Mouse (Mus musculus) spleen, adult 18-20 months (tissue): Measurements from ENCODE around the gene Phc1.
"Not testable (repeated sequence)": the region's sequence is repeated elsewhere in the genome, so short reads cannot be mapped to it uniquely, and the experiment has no call there.

Experiments used
- DNase-seq, 2 experiments: peaks; one replicate each; pipeline ENCODE4 v3.0.0; 2022; ENCODE audit warnings: mixed read lengths in 2 of 2

The Phc1 gene

GRCm38 (mm10) chr6:122340349-122341000, at the start of gene Phc1:
Gene Phc1, minus strand, starts transcription at chr6:122340561.
- no peak for DNase-seq

GRCm38 (mm10) chr6:122389986-122390385, 49.6 kb upstream of the Phc1 start:
- DNase-seq = not testable (repeated sequence)

- DNase-seq = not testable (repeated sequence)
These were observed 47.0 kb upstream of the Phc1 start for GRCm38 (mm10) chr6:122387177-122388028.

- no peak for DNase-seq
These were observed 45.4 kb upstream of the Phc1 start for GRCm38 (mm10) chr6:122385724-122386123.

- DNase-seq = no peak
These were observed 44.5 kb upstream of the Phc1 start for GRCm38 (mm10) chr6:122384886-122385285.

GRCm38 (mm10) chr6:122383211-122383610, 42.9 kb upstream of the Phc1 start:
- DNase-seq = no peak

GRCm38 (mm10) chr6:122382046-122382445, 41.7 kb upstream of the Phc1 start:
- no peak for DNase-seq

GRCm38 (mm10) chr6:122368245-122368644, 27.9 kb upstream of the Phc1 start:
- DNase-seq = no peak

GRCm38 (mm10) chr6:122366976-122367375, 26.6 kb upstream of the Phc1 start:
- no peak for DNase-seq

GRCm38 (mm10) chr6:122366287-122366686, 25.9 kb upstream of the Phc1 start:
- DNase-seq = no peak

GRCm38 (mm10) chr6:122365706-122366105, 25.3 kb upstream of the Phc1 start:
- no peak for DNase-seq

- no peak for DNase-seq
These were observed 16.7 kb upstream of the Phc1 start for GRCm38 (mm10) chr6:122357089-122357488.

GRCm38 (mm10) chr6:122355909-122356308, 15.5 kb upstream of the Phc1 start:
- DNase-seq = no peak

- DNase-seq = not testable (repeated sequence)
These were observed 7.0 kb upstream of the Phc1 start for GRCm38 (mm10) chr6:122347326-122347725.

GRCm38 (mm10) chr6:122346399-122346798, 6.0 kb upstream of the Phc1 start:
- DNase-seq = no peak

- DNase-seq = no peak
These were observed 5.4 kb upstream of the Phc1 start for GRCm38 (mm10) chr6:122345731-122346130.

GRCm38 (mm10) chr6:122344386-122345116, 4.2 kb upstream of the Phc1 start:
- no peak for DNase-seq

GRCm38 (mm10) chr6:122343719-122344118, 3.4 kb upstream of the Phc1 start:
- no peak for DNase-seq

GRCm38 (mm10) chr6:122342125-122342524, 1.8 kb upstream of the Phc1 start:
- DNase-seq = no peak

- DNase-seq = no peak
These were observed 863 bp upstream of the Phc1 start for GRCm38 (mm10) chr6:122341038-122341810.

GRCm38 (mm10) chr6:122339648-122340341, 566 bp downstream of the Phc1 start:
- DNase-seq = peak; percentile 79 to 86
